Mouse (Mus musculus): ENCODE results near the gene Pdgfd. TPM values are rescaled to one million over a fixed set of nuclear protein-coding genes. Genes with fewer than 3 reads are reported as not detected.
A peak's percentile ranks its signal among the peaks of the same experiment; 100 is the strongest.
"Not testable (repeated sequence)": the region's sequence is repeated elsewhere in the genome, so short reads cannot be mapped to it uniquely, and the experiment has no call there.

Pdgfd gene
- polyA plus RNA-seq (2015; fragmentation: Nextera tagmentation; extraction: Ambion mirVana): 13.9 and 16.5 TPM in 2 replicates

- no peaks in the 10 kb centered on the region for H3K36me3 ChIP-seq
- no peaks in the 10 kb centered on the region for H3K9me3 ChIP-seq (replicated peaks)
- no peaks in the 10 kb centered on the region for H3K27me3 ChIP-seq
- peak within 1 kb of the TSS; percentile 48 for H3K9ac ChIP-seq
- 3% methylated on average over 32 of the region's 32 CpGs for WGBS
- H3K4me2 ChIP-seq: peak within 1 kb of the TSS; percentile 77
- H3K4me1 ChIP-seq: peaks cover 16% of the 10 kb centered on the region; the same call in 1 of the 2 replicates
- H3K27ac ChIP-seq: peak within 1 kb of the TSS; percentile 77
- peak within 1 kb of the TSS; percentile 55 for H3K4me3 ChIP-seq (replicated peaks)
- ATAC-seq (replicated peaks; ENCODE audit: low FRiP score): peak; percentile 93
These were observed at the start of gene Pdgfd for GRCm38 (mm10) chr9:6168391-6169037. TSS of gene Pdgfd (plus strand) at chr9:6168584.

- 25% methylated on average over 3 of the region's 3 CpGs for WGBS
- Histone ChIP-seq H3K36me3 (no peaks in the 10 kb centered on the region), H3K9me3 (replicated peaks) (no peaks in the 10 kb centered on the region), H3K27ac (no peak overlapping the region), H3K4me3 (replicated peaks) (peak overlapping the region; percentile 55), H3K27me3 (no peaks in the 10 kb centered on the region), H3K4me2 (peak overlapping the region; percentile 77), H3K4me1 (peaks cover 16% of the 10 kb centered on the region; the same call in 1 of the 2 replicates), H3K9ac (peak overlapping the region; percentile 48; the same call in 1 of the 2 replicates)
- ATAC-seq (replicated peaks; ENCODE audit: low FRiP score): peak; percentile 69
These were observed 651 bp downstream of the Pdgfd start for GRCm38 (mm10) chr9:6169038-6169431.

DNA sequence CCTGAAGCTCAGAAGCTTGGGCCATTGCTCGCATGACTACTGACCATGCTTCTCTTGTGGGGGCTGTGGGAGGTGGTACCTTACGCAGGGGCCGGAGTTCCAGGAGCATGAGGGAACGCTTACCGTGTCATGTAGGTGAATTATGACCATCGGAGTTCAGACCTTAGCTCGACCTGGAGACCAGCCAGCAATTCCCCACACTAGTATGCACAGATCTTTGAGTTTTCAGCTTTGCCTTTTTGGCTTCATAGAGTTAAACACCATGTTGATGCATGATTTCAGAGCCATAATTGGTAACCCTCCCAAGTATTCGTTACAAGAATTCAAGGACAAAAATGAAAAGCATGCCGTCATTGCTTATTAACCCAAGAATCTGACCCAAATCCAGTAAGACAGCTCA lies 2.6 kb downstream of the Pdgfd start:
- Histone ChIP-seq H3K27ac (no peak overlapping the region), H3K4me3 (replicated peaks) (no peak overlapping the region), H3K27me3 (no peaks in the 10 kb centered on the region), H3K4me1 (peaks cover 16% of the 10 kb centered on the region; the same call in 1 of the 2 replicates), H3K36me3 (no peaks in the 10 kb centered on the region), H3K4me2 (peak overlapping the region; percentile 21; the same call in 1 of the 2 replicates), H3K9ac (no peak overlapping the region), H3K9me3 (replicated peaks) (no peaks in the 10 kb centered on the region)
- WGBS: 33% methylated on average over 9 of the region's 9 CpGs
- no peak for ATAC-seq (replicated peaks; ENCODE audit: low FRiP score)

DNA sequence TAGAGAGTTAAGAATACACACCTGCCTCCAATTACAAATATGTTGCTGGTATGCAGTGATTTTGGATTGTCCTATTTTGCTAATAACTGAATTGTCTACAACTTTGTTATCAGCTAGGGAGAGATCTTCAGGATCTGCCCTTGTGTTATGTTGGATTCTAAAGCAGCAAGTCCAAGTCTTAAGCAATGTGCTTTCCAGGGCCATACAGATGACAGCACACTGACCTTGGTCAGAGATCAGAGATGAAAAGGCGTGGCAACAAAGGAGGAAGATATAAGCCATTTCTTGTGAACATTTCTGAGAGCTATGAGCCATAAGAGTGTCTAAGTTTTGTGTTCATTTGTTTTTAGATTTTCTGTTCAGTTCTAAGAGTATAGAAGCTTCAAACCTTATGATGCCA lies 4.9 kb downstream of the Pdgfd start:
- H3K9me3 ChIP-seq (replicated peaks): no peaks in the 10 kb centered on the region
- no peaks in the 10 kb centered on the region for H3K27me3 ChIP-seq
- H3K9ac ChIP-seq: no peak overlapping the region
- WGBS: 95% methylated on average over 1 of the region's 1 CpGs
- H3K27ac ChIP-seq: no peak overlapping the region
- ATAC-seq (replicated peaks; ENCODE audit: low FRiP score): no peak
- H3K4me3 ChIP-seq (replicated peaks): no peak overlapping the region
- H3K4me1 ChIP-seq: peaks cover 14% of the 10 kb centered on the region; the same call in 1 of the 2 replicates
- no peaks in the 10 kb centered on the region for H3K36me3 ChIP-seq
- H3K4me2 ChIP-seq: no peak overlapping the region

DNA sequence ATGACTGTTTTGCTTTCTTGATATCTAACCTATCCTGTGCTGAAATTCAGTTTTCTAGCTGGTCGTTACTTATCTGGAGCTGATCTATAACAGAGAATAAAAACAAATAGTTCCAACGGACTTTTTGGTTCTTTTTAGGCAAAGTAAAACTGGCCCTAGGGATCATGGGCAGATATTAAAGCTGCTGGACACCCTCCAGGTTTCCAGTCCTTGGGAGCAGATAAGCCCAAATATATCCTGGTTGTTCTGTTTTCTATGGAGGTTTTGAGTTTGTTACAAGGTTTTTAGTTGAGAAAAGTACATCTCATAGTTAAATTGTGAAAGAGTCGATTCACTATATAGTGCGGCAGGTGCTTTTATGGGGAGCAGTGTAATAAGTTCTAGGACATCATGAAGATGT lies 7.3 kb downstream of the Pdgfd start:
- Histone ChIP-seq H3K4me2 (no peak overlapping the region), H3K4me3 (replicated peaks) (no peak overlapping the region), H3K27ac (no peak overlapping the region), H3K36me3 (no peaks in the 10 kb centered on the region), H3K4me1 (0 out of 2 replicates have a peak, but pooled peaks cover 3% of the 10 kb centered on the region), H3K9ac (no peak overlapping the region), H3K27me3 (no peaks in the 10 kb centered on the region), H3K9me3 (replicated peaks) (no peaks in the 10 kb centered on the region)
- 82% methylated on average over 4 of the region's 4 CpGs for WGBS
- no peak for ATAC-seq (replicated peaks; ENCODE audit: low FRiP score)

DNA sequence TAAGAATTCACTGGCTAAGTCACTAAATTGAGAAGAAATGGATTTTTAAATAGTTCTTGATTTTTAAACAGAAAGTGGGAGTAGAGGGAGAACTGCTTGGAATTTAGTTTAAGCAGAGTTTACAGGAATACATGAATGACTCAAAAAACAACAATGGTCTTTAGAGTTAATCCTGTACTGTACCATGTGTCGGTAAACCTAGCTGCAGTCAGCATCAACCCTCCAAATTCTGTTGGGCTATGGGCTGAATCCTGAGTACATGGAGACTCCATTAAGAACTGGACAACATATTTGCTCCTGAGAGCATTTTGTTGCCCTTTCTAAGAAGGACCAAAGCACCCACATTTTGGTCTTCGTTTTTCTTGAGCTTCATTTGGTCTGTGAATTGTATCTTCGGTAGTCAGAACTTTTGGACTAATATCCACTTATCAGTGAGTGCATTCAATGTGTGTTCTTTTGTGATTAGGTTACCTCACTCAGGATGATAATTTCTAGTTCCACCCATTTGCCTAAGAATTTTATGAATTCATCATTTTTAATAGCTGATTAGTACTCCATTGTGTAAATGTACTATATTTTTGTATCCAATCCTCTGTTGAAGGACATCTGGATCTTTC lies 14.0 kb downstream of the Pdgfd start:
- Histone ChIP-seq H3K27me3 (no peaks in the 10 kb centered on the region), H3K4me2 (no peak overlapping the region), H3K27ac (no peak overlapping the region), H3K4me3 (replicated peaks) (no peak overlapping the region), H3K4me1 (no peaks in the 10 kb centered on the region), H3K36me3 (no peaks in the 10 kb centered on the region), H3K9ac (no peak overlapping the region), H3K9me3 (replicated peaks) (no peaks in the 10 kb centered on the region)
- ATAC-seq (replicated peaks; ENCODE audit: low FRiP score): no peak
- WGBS: 92% methylated on average over 3 of the region's 3 CpGs

DNA sequence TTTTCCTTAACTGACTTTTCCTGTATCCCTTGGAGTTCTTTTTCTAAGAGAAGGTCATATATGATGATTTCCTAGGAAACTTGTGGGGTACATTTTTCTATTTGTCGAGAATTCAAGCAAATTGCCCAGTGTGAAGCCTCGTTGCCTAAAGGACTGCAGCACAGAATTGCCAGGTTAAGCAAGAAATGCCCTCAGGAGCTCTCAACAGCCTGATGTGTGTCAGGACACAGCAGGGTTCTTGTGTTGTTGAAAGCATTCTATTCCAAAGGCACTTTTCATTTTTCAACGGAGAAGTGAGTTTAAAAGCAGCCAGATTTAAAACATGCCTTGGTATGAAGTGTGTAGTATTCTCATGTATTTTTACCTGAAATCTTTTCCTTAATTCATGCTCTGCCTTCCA lies 19.6 kb downstream of the Pdgfd start:
- Histone ChIP-seq H3K36me3 (no peaks in the 10 kb centered on the region), H3K9ac (no peak overlapping the region), H3K4me3 (replicated peaks) (no peak overlapping the region), H3K27ac (no peak overlapping the region), H3K27me3 (no peaks in the 10 kb centered on the region), H3K9me3 (replicated peaks) (no peaks in the 10 kb centered on the region), H3K4me1 (no peaks in the 10 kb centered on the region), H3K4me2 (no peak overlapping the region)
- ATAC-seq (replicated peaks; ENCODE audit: low FRiP score): no peak
- 52% methylated on average over 3 of the region's 3 CpGs for WGBS

- no peaks in the 10 kb centered on the region for H3K36me3 ChIP-seq
- no peaks in the 10 kb centered on the region for H3K27me3 ChIP-seq
- ATAC-seq (replicated peaks; ENCODE audit: low FRiP score): no peak
- no peak overlapping the region for H3K9ac ChIP-seq
- no peak overlapping the region for H3K4me2 ChIP-seq
- H3K4me3 ChIP-seq (replicated peaks): no peak overlapping the region
- WGBS: 83% methylated on average over 1 of the region's 1 CpGs
- no peak overlapping the region for H3K27ac ChIP-seq
- H3K4me1 ChIP-seq: no peaks in the 10 kb centered on the region
- H3K9me3 ChIP-seq (replicated peaks): no peaks in the 10 kb centered on the region
These were observed 25.0 kb downstream of the Pdgfd start for GRCm38 (mm10) chr9:6193352-6193751.

GRCm38 (mm10) chr9:6212862-6213261 lies 44.5 kb downstream of the Pdgfd start:
- Histone ChIP-seq H3K36me3 (no peaks in the 10 kb centered on the region), H3K27ac (no peak overlapping the region), H3K9ac (no peak overlapping the region), H3K4me3 (replicated peaks) (no peak overlapping the region), H3K27me3 (no peaks in the 10 kb centered on the region), H3K9me3 (replicated peaks) (no peaks in the 10 kb centered on the region), H3K4me2 (no peak overlapping the region), H3K4me1 (no peaks in the 10 kb centered on the region)
- 58% methylated on average over 5 of the region's 5 CpGs for WGBS
- ATAC-seq (replicated peaks; ENCODE audit: low FRiP score): no peak

- 24% methylated on average over 1 of the region's 1 CpGs for WGBS
- H3K4me2 ChIP-seq: no peak overlapping the region
- no peak overlapping the region for H3K9ac ChIP-seq
- H3K9me3 ChIP-seq (replicated peaks): no peaks in the 10 kb centered on the region
- no peak overlapping the region for H3K4me3 ChIP-seq (replicated peaks)
- no peaks in the 10 kb centered on the region for H3K27me3 ChIP-seq
- H3K4me1 ChIP-seq: no peaks in the 10 kb centered on the region
- H3K36me3 ChIP-seq: no peaks in the 10 kb centered on the region
- no peak for ATAC-seq (replicated peaks; ENCODE audit: low FRiP score)
- H3K27ac ChIP-seq: no peak overlapping the region
These were observed 49.1 kb downstream of the Pdgfd start for GRCm38 (mm10) chr9:6217505-6217904.

DNA sequence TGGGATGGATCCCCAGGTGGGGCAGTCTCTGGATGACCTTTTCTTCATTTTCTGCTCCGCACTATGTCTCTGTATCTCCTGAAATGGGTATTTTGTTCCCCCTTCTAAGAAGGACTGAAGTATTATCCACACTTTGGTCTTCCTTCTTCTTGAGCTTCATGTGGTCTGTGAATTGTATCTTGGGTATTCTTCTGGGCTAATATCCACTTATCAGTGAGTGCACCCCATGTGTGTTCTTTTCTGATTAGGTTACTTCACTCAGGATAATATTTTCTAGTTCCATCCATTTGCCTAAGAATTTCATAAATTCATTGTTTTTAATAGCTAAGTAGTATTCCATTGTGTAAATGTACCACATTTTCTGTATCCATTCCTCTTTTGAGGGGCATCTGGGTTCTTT lies 67.6 kb downstream of the Pdgfd start:
- 94% methylated on average over 1 of the region's 1 CpGs for WGBS
- not testable (repeated sequence) for H3K27me3 ChIP-seq; H3K36me3 ChIP-seq; H3K27ac ChIP-seq; H3K4me3 ChIP-seq (replicated peaks); H3K9me3 ChIP-seq (replicated peaks); H3K4me1 ChIP-seq; H3K9ac ChIP-seq; H3K4me2 ChIP-seq; ATAC-seq (replicated peaks; ENCODE audit: low FRiP score)

DNA sequence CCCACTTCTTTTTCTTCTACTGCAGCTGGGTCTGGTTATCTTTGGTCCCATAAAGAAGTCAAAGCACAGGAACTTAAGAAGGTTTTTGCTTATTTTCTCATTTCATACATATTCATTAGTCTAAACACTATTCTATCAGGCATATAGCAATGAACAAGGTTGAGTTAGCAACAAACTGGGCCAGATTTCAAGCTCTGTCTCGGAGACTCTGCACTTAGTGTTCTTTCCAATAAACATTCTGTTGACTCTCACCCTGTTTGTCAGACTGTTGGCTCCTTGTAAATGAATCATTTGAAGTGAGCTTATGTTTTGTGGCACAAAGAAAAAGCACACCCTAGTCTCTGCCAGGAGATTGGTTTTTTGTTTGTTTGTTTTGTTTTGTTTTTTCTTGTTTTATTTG lies 81.9 kb downstream of the Pdgfd start:
- H3K9me3 ChIP-seq (replicated peaks): no peaks in the 10 kb centered on the region
- WGBS: 57% methylated on average over 1 of the region's 1 CpGs
- H3K4me1 ChIP-seq: no peaks in the 10 kb centered on the region
- H3K4me3 ChIP-seq (replicated peaks): no peak overlapping the region
- no peak overlapping the region for H3K9ac ChIP-seq
- no peak for ATAC-seq (replicated peaks; ENCODE audit: low FRiP score)
- no peaks in the 10 kb centered on the region for H3K27me3 ChIP-seq
- H3K36me3 ChIP-seq: no peaks in the 10 kb centered on the region
- no peak overlapping the region for H3K27ac ChIP-seq
- H3K4me2 ChIP-seq: no peak overlapping the region

All from kidney, embryonic 15.5 days (tissue).